Mouse (Mus musculus) stomach, postnatal 0 days (tissue): ENCODE measurements around the gene Dmc1.

Experiments used
- CTCF ChIP-seq: IDR thresholded peaks from 2 replicates; pipeline ENCODE4 v1.5.1; 2016; ENCODE audit warnings: antibody characterized with exemption, low read depth, mild to moderate bottlenecking, moderate library complexity
- EP300 ChIP-seq: optimal IDR thresholded peaks from 2 replicates; pipeline ENCODE3; 2016; ENCODE audit warnings: antibody characterized with exemption

DNA sequence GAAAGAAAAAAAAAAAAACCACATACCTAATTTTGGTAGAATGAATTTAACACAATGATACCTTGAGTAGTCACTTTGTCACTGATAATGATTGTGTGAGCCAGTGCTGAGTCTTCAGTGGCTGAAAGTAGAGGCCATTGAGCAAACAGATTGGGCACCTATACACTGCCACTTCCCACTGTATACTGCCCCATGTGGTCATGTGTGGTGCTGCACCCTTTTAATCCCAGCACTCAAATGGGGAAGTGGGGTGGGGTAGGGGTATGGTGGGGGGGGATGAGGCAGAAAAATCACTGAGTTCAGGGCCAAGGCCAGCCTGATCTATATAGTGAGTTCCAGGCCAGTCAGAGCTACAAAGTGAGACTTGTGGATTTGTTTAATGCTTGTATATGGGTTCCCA is 45.7 kb upstream of the Dmc1 start:
- TF ChIP-seq CTCF = peak; percentile 74
- no peak for TF ChIP-seq EP300
